8 mouse cellular contexts compared by ENCODE assay signal in genomic region chr15:103135431-103135947, GRCm38 (mm10). TPM values are rescaled to one million over a fixed set of nuclear protein-coding genes. Genes with fewer than 3 reads are reported as not detected.
DNase-seq lines count a peak whose midpoint lies in the region; ATAC-seq and TF ChIP-seq lines count a peak whose summit lies in the region.

No protein-coding gene starts in this region.

- peaks cover 95% of the 10 kb centered on the region for H3K27me3 ChIP-seq in heart, embryonic 13.5 days (replicated peaks)
- H3K27me3 ChIP-seq in neural tube, embryonic 15.5 days (replicated peaks) = no peaks in the 10 kb centered on the region

- peak overlapping the region; percentile 76 for H3K27ac ChIP-seq in gastrocnemius, adult 2 months
- peak overlapping the region; percentile 81 for H3K27ac ChIP-seq in heart, embryonic 13.5 days (replicated peaks)
- H3K27ac ChIP-seq in neural tube, embryonic 15.5 days (replicated peaks) = peak overlapping the region; percentile 85

- peak overlapping the region; percentile 66; the same call in 1 of the 2 replicates for H3K9ac ChIP-seq in heart, embryonic 13.5 days
- no peak overlapping the region for H3K9ac ChIP-seq in neural tube, embryonic 15.5 days (replicated peaks)

- H3K36me3 ChIP-seq in heart, embryonic 13.5 days = no peaks in the 10 kb centered on the region
- no peaks in the 10 kb centered on the region for H3K36me3 ChIP-seq in neural tube, embryonic 15.5 days

- DNase-seq in gastrocnemius, adult 2 months = no peak
- no peak for DNase-seq in gastrocnemius, postnatal 25 days
- peak; percentile 55 for DNase-seq in layer of hippocampus, adult 9-10 months (ENCODE audit: low spot score)
- DNase-seq in thymus, postnatal 10 days (ENCODE audit: low spot score in 2 of 2) = no peak
- no peak for DNase-seq in yolk sac, embryonic 10.5 days (ENCODE audit: low spot score)
- no peak for DNase-seq in embryo, embryonic 11 days

- TF ChIP-seq CTCF in gastrocnemius, adult 2 months (IDR thresholded peaks at IDR 0.05) = no peak

- H3K9me3 ChIP-seq in heart, embryonic 13.5 days = 0 out of 2 replicates have a peak, but pooled peaks cover 3% of the 10 kb centered on the region
- H3K9me3 ChIP-seq in neural tube, embryonic 15.5 days (replicated peaks) = no peaks in the 10 kb centered on the region

- peaks cover 30% of the 10 kb centered on the region for H3K4me1 ChIP-seq in heart, embryonic 13.5 days
- H3K4me1 ChIP-seq in neural tube, embryonic 15.5 days = peaks cover 47% of the 10 kb centered on the region

- peak overlapping the region; percentile 62 for H3K4me3 ChIP-seq in gastrocnemius, adult 2 months
- no peak overlapping the region for H3K4me3 ChIP-seq in heart, embryonic 13.5 days
- H3K4me3 ChIP-seq in neural tube, embryonic 15.5 days (replicated peaks) = no peak overlapping the region

- H3K4me2 ChIP-seq in heart, embryonic 13.5 days = peak overlapping the region; percentile 55
- H3K4me2 ChIP-seq in neural tube, embryonic 15.5 days = peak overlapping the region; percentile 17; the same call in 1 of the 2 replicates

- intact Hi-C loops in gastrocnemius, adult 2 months (cut with DNase I) = no loop called here

- ATAC-seq in heart, embryonic 13.5 days (ENCODE audit: extremely low read depth, insufficient number of reproducible peaks, low FRiP score, low TSS enrichment) = no peak
- ATAC-seq in neural tube, embryonic 15.5 days (ENCODE audit: low FRiP score) = peak; percentile 62

- WGBS in heart, embryonic 13.5 days = 20% methylated on average over 13 of the region's 13 CpGs
- 3% methylated on average over 13 of the region's 13 CpGs for WGBS in neural tube, embryonic 15.5 days

RNA-seq across cellular contexts. Expression of gene Smug1, which starts 31.4 kb away (rescaled TPM):
- total RNA-seq in gastrocnemius, adult 2 months (2021) = 10 to 100 TPM; 10.8 to 12.7 TPM
- total RNA-seq in gastrocnemius, postnatal 25 days (2021) = 10 to 100 TPM in 1 of 2 experiments, 1 to 10 TPM in 1; 9.4 to 11.7 TPM
- 15.8 and 16.2 TPM in 2 replicates for polyA plus RNA-seq in heart, embryonic 13.5 days (2015; fragmentation: Nextera tagmentation; extraction: Ambion mirVana)
- polyA plus RNA-seq in neural tube, embryonic 15.5 days (2015; fragmentation: Nextera tagmentation; extraction: Ambion mirVana) = 25.8 and 30.9 TPM in 2 replicates
